Mouse (Mus musculus) lung, embryonic 14.5 days (tissue): ENCODE results near the gene Slc5a2. TPM values are rescaled to one million over a fixed set of nuclear protein-coding genes. Genes with fewer than 3 reads are reported as not detected.
A peak's percentile ranks its signal among the peaks of the same experiment; 100 is the strongest.

Experiments used
- ATAC-seq: fragments of 200-750 bp; cut with Nextera tagmentation; 2 replicates; pipeline ENCODE4 v1.8.0; 2017; ENCODE audit warnings: mild to moderate bottlenecking, moderate TSS enrichment, moderate library complexity; ENCODE audit not compliant: insufficient read depth
- DNase-seq: peaks from one replicate; pipeline ENCODE4 v3.0.0-alpha.2; 2015
- H3K27ac ChIP-seq: fragments of 300-500 bp; sonication (generic); 2 replicates; pipeline ENCODE4 v1.5.1; 2014; ENCODE audit warnings: low read depth, mild to moderate bottlenecking, moderate library complexity
- H3K27me3 ChIP-seq: fragments of 300-500 bp; sonication (generic); 2 replicates; pipeline ENCODE4 v1.6.1; 2014; ENCODE audit warnings: low read length, control low read depth; ENCODE audit not compliant: insufficient read depth
- H3K36me3 ChIP-seq: fragments of 300-500 bp; sonication (generic); 2 replicates; pipeline ENCODE4 v1.6.1; 2014; ENCODE audit warnings: control low read depth; ENCODE audit not compliant: insufficient read depth
- H3K4me1 ChIP-seq: fragments of 300-500 bp; sonication (generic); 2 replicates; pipeline ENCODE4 v1.6.1; 2014; ENCODE audit warnings: antibody characterized with exemption, control low read depth; ENCODE audit not compliant: insufficient read depth
- H3K4me2 ChIP-seq: fragments of 300-500 bp; sonication (generic); 2 replicates; pipeline ENCODE4 v1.6.1; 2014; ENCODE audit warnings: mild to moderate bottlenecking
- H3K4me3 ChIP-seq: fragments of 300-500 bp; sonication (generic); 2 replicates; pipeline ENCODE4 v1.5.1; 2014; ENCODE audit warnings: low read depth, low read length
- H3K9ac ChIP-seq: fragments of 300-500 bp; sonication (generic); 2 replicates; pipeline ENCODE4 v1.6.1; 2014
- H3K9me3 ChIP-seq: fragments of 300-500 bp; sonication (generic); 2 replicates; pipeline ENCODE4 v1.6.1; 2016; ENCODE audit warnings: low read depth, low read length, control low read depth
- CTCF ChIP-seq: IDR thresholded peaks from 2 replicates; pipeline ENCODE4 v1.5.1; 2016; ENCODE audit warnings: antibody characterized with exemption, low read depth
- WGBS: fragments of 180-500 bp; shearing (Covaris S2); extraction: QIAGEN DNeasy Blood & Tissue Kit; methylation state at CpG from one replicate; pipeline ENCODE4 v1.1.7; 2014; 5-methylcytosine and 5-hydroxymethylcytosine counted together
- polyA plus RNA-seq: library from polyadenylated mRNA; unstranded; fragments of >200 nt; fragmentation: Nextera tagmentation; extraction: Ambion mirVana; gene quantifications from 2 replicates; pipeline ENCODE4 v1.2.1, GENCODE M21; 2014

Slc5a2 gene
- polyA plus RNA-seq, 1 experiment from 2014 or later, result 0.37 TPM

- Histone ChIP-seq H3K9ac (no peak overlapping the region), H3K4me1 (peaks cover 13% of the 10 kb centered on the region), H3K4me2 (no peak overlapping the region), H3K4me3 (no peak overlapping the region), H3K27ac (no peak overlapping the region), H3K9me3 (no peaks in the 10 kb centered on the region), H3K36me3 (peaks cover 58% of the 10 kb centered on the region), H3K27me3 (no peaks in the 10 kb centered on the region)
- DNase-seq (no peak), ATAC-seq (no peak)
- WGBS, result 82% methylated on average over 5 of the region's 5 CpGs
- TF ChIP-seq CTCF, result no peak
Measured at GRCm38 (mm10) chr7:128249998-128250397, 15.5 kb upstream of the Slc5a2 start.

GRCm38 (mm10) chr7:128251946-128252345, 13.5 kb upstream of the Slc5a2 start:
- ATAC-seq, result no peak
- H3K9ac ChIP-seq, result peak overlapping the region; percentile 32; the same call in 1 of the 2 replicates
- no peaks in the 10 kb centered on the region for H3K9me3 ChIP-seq
- H3K4me3 ChIP-seq, result peak overlapping the region; percentile 17; the same call in 1 of the 2 replicates
- WGBS, result 49% methylated on average over 12 of the region's 12 CpGs
- TF ChIP-seq CTCF, result no peak
- H3K27ac ChIP-seq, result no peak overlapping the region
- peak overlapping the region; percentile 52 for H3K4me2 ChIP-seq
- no peak for DNase-seq
- no peaks in the 10 kb centered on the region for H3K27me3 ChIP-seq
- H3K4me1 ChIP-seq, result peaks cover 9% of the 10 kb centered on the region
- H3K36me3 ChIP-seq, result peaks cover 55% of the 10 kb centered on the region

GRCm38 (mm10) chr7:128252609-128253008, 12.8 kb upstream of the Slc5a2 start:
- WGBS, result 11% methylated on average over 24 of the region's 24 CpGs
- H3K4me1 ChIP-seq, result peaks cover 9% of the 10 kb centered on the region
- H3K27me3 ChIP-seq, result no peaks in the 10 kb centered on the region
- peaks cover 55% of the 10 kb centered on the region for H3K36me3 ChIP-seq
- H3K4me2 ChIP-seq, result peak overlapping the region; percentile 52
- DNase-seq (peak; percentile 63), ATAC-seq (0 out of 2 replicates have a peak, but pooled peaks have one; percentile 19)
- H3K27ac ChIP-seq, result no peak overlapping the region
- H3K9me3 ChIP-seq, result no peaks in the 10 kb centered on the region
- H3K9ac ChIP-seq, result peak overlapping the region; percentile 32
- H3K4me3 ChIP-seq, result peak overlapping the region; percentile 17
- no peak for TF ChIP-seq CTCF

- DNase-seq, result no peak
- no peak overlapping the region for H3K27ac ChIP-seq
- H3K4me2 ChIP-seq, result no peak overlapping the region
- peaks cover 9% of the 10 kb centered on the region for H3K4me1 ChIP-seq
- H3K4me3 ChIP-seq, result no peak overlapping the region
- no peak overlapping the region for H3K9ac ChIP-seq
- no peak for ATAC-seq
- TF ChIP-seq CTCF, result no peak
- 48% methylated on average over 2 of the region's 2 CpGs for WGBS
- H3K9me3 ChIP-seq, result no peaks in the 10 kb centered on the region
- H3K36me3 ChIP-seq, result peaks cover 44% of the 10 kb centered on the region
- no peaks in the 10 kb centered on the region for H3K27me3 ChIP-seq
Measured at GRCm38 (mm10) chr7:128254978-128255377, 10.5 kb upstream of the Slc5a2 start.

GRCm38 (mm10) chr7:128255757-128256156, 9.7 kb upstream of the Slc5a2 start:
- Histone ChIP-seq H3K36me3 (peaks cover 36% of the 10 kb centered on the region), H3K9me3 (no peaks in the 10 kb centered on the region), H3K9ac (no peak overlapping the region), H3K4me3 (no peak overlapping the region), H3K4me2 (no peak overlapping the region), H3K4me1 (peaks cover 6% of the 10 kb centered on the region; the same call in 1 of the 2 replicates), H3K27me3 (no peaks in the 10 kb centered on the region), H3K27ac (no peak overlapping the region)
- TF ChIP-seq CTCF, result no peak
- 86% methylated on average over 5 of the region's 5 CpGs for WGBS
- DNase-seq, result no peak
- ATAC-seq, result no peak

GRCm38 (mm10) chr7:128256783-128257334, 8.6 kb upstream of the Slc5a2 start:
- Histone ChIP-seq H3K4me2 (no peak overlapping the region), H3K27me3 (no peaks in the 10 kb centered on the region), H3K27ac (no peak overlapping the region), H3K36me3 (peaks cover 26% of the 10 kb centered on the region), H3K4me3 (no peak overlapping the region), H3K9me3 (no peaks in the 10 kb centered on the region), H3K4me1 (peaks cover 6% of the 10 kb centered on the region; the same call in 1 of the 2 replicates), H3K9ac (no peak overlapping the region)
- DNase-seq (peak; percentile 45), ATAC-seq (0 out of 2 replicates have a peak, but pooled peaks have one; percentile 33)
- TF ChIP-seq CTCF, result no peak
- 20% methylated on average over 5 of the region's 5 CpGs for whole genome bisulfite sequencing

- Histone ChIP-seq H3K4me1 (no peaks in the 10 kb centered on the region), H3K27ac (no peak overlapping the region), H3K9ac (no peak overlapping the region), H3K9me3 (no peaks in the 10 kb centered on the region), H3K4me3 (no peak overlapping the region), H3K27me3 (no peaks in the 10 kb centered on the region), H3K4me2 (no peak overlapping the region), H3K36me3 (peaks cover 9% of the 10 kb centered on the region; the same call in 1 of the 2 replicates)
- TF ChIP-seq CTCF, result no peak
- DNase-seq, result no peak
- WGBS, result 74% methylated on average over 5 of the region's 5 CpGs
- ATAC-seq, result no peak
Measured at GRCm38 (mm10) chr7:128266056-128266455, 599 bp downstream of the Slc5a2 start.
